Mouse (Mus musculus): ENCODE data around the gene Fgd3. TPM values are rescaled to one million over a fixed set of nuclear protein-coding genes. Genes with fewer than 3 reads are reported as not detected.

The Fgd3 gene
- total RNA-seq, 2 experiments from 2014 or later: 19.8 to 27.2 TPM

- intact Hi-C loops (cut with DNase I): no loop called here
Measured at GRCm38 (mm10) chr13:49308206-49308605, 11.9 kb downstream of the Fgd3 start.

DNA sequence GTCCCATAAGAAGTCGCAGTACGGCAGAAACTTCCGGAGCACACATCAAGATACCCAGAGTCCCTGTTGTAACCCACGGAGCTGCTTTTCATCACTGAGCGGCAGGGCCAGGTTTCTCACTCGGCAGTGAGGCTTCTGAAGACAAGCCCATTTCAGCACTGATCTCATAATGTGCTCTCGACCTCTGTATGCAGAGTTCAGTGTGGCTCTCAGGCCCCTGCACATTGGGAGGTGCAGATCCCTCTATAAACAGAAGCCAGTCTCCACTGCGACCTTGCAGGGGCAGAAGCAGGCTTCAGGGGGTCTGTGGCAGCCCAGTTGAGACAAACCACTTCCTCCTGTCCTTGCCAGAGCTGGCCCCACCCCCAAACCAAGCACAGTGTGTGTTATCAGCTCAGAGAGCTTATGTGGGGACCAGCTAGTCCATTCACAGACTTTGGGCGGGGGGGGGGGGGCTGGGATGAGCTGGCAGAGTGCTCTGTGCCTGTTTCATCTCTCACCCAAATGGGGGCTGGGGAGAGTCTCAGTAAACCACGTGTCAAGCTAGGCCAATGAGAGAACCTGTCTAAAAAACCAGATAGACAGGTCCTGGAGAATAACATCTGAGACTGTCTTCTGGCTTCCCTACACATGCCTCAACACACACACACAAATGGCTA is 12.7 kb downstream of the Fgd3 start:
- intact Hi-C loops (cut with DNase I): no loop called here
- peak; percentile 31 for DNase-seq

More at GRCm38 (mm10) chr13:49308206-49308605, 11.9 kb downstream of the Fgd3 start:
- DNase-seq: no peak

- intact Hi-C loops (cut with DNase I): no loop called here
- no peak for DNase-seq
Measured at GRCm38 (mm10) chr13:49306771-49307310, 13.3 kb downstream of the Fgd3 start.

GRCm38 (mm10) chr13:49300771-49301170 is 19.3 kb downstream of the Fgd3 start:
- no peak for DNase-seq
- intact Hi-C loops (cut with DNase I): no loop called here

DNA sequence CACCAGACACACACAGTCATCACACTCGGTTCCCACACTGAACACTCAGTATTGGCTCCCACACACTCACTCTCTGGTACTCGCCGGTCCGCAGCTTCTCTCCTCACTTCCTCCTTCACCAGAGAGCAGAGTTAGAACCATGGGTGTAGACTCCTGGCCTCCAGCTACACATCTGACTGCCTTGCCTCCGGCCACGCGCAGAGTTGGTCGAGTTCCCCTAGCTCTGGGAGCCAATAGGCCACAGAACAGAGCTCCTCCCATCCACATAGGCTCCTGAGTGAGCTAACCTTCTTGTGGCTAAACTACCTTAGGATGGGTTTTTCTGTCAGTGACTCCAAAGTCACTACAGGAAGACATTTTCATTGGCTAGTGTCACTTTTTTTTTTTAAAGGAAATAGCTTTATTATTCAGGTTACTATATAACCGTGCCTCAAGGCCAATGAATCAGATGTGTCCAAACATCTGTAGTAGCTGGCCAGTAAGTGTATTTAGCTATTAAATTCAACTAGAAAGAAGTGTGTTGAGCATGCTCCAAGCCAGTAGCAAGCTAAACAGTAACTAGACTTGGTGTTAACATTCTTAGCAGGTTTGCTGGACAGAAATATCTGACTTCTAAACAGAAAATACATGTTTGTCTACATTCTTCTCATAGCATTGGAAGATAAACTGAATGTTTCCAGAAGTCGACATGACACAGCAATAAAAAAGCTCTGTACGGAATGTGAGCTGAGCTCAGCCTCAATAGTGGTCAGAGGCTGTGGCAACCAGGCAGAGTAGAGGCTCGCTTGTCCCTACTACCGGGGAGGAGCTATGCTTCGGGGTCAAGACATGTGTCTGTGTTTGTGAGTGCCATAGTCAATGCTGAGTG is 21.4 kb downstream of the Fgd3 start:
- intact Hi-C loops (cut with DNase I): no loop called here
- DNase-seq: no peak

DNA sequence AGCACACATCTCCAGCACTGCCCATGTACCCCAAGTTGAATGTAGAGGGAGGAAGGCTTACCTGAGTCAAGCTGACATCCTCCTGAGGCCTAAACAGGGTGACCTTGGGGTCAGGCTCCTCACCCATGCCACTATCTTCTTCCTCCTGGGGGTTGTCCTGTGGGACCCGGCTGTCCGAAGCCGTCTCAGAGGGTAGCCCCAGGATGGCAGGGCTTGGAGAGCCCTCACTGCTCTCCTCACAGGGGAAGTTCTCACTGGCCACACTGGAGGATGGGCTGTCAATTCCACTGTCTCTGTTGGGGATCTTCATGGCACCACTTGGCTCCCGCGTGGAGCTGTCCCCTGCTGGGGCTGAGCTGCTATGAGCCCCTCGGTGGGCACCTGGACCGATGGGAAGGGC is 23.8 kb downstream of the Fgd3 start:
- intact Hi-C loops (cut with DNase I): no loop called here
- DNase-seq: no peak

DNA sequence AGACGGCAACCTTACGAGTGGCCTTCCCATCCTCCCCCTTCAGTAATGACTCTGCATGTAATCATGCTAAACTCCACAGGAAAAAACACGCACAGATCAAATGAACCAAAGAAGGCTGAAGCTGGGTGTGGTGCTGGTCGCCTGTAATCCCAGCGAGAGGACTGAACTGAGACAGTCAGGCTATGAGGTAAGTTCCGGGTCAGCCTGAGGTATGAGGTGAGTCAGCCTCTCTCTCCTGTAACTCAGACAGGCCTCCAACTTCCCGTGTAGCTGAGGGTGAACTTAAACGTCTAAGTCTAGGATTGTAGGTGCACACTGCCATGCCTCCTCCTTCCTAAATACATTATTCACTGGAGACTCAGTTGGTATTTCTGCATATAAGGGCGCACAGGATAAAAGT is 26.0 kb downstream of the Fgd3 start:
- intact Hi-C loops (cut with DNase I): no loop called here
- DNase-seq: no peak

DNA sequence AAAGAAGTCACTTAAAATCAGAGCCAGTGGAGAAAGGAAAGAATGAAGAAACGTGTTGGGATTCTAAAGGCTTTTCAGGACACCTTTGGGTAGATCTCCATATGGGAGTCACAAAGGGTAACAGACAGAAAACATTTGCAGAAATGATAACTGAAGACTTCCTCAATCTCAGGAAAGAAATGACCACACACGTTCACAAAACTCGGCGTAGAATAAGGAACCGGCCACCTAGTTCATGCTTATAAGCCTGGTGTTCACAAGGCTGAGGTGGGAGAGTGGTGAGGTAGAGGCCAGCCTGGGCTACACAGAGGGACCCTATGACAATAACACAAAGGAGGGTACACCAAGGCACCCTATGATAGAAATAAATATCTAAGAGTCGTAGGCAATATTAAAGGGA is 28.2 kb downstream of the Fgd3 start:
- intact Hi-C loops (cut with DNase I): no loop called here
- no peak for DNase-seq

- intact Hi-C loops (cut with DNase I): no loop called here
- DNase-seq: no peak
Measured at GRCm38 (mm10) chr13:49291398-49291797, 28.7 kb downstream of the Fgd3 start.

DNA sequence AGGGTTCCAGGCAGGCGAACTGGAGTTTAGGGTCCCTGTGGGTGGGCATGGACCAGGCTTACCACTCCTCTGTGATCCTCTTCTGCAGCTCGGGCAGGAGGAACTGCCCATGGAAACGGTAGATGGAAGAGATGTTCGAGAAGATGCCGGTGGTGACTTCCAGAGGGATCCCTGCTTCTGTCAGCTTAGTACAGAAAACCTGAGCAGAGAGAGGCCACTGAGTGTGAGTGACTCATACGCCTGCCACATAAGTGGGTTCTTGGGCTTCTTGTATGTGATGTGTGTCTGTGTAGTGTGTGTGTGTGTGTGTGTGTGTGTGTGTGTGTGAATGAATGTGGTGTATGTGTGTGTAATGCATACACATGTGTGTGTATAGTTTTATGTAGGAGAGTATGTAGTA is 32.9 kb downstream of the Fgd3 start:
- intact Hi-C loops (cut with DNase I): no loop called here

GRCm38 (mm10) chr13:49286750-49287149 is 33.4 kb downstream of the Fgd3 start:
- DNase-seq: no peak
- intact Hi-C loops (cut with DNase I): no loop called here

More for the DNA sequence above, 32.9 kb downstream of the Fgd3 start:
- no peak for DNase-seq

DNA sequence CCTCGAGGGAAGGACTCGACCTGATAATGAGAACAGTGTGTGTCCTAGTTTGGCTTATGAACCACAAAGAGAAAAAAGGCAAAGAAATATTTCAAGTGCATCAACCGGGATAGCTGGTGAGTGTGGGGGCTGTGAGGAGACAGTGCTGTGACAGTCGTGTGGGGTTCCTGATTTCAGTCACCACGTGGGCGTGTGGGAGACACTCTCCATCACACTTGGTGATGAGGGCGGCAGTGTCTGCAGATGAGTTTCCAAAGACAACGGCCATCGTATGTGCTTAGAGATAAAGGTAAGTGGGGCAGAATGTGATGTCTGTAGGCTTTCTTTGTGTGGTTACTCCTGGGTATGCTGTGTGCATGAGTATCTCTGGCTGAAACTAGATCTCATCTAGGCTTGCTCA is 36.4 kb downstream of the Fgd3 start:
- intact Hi-C loops (cut with DNase I): no loop called here
- DNase-seq: no peak

- intact Hi-C loops (cut with DNase I): no loop called here
- no peak for DNase-seq
Measured at GRCm38 (mm10) chr13:49282168-49282567, 37.9 kb downstream of the Fgd3 start.

DNA sequence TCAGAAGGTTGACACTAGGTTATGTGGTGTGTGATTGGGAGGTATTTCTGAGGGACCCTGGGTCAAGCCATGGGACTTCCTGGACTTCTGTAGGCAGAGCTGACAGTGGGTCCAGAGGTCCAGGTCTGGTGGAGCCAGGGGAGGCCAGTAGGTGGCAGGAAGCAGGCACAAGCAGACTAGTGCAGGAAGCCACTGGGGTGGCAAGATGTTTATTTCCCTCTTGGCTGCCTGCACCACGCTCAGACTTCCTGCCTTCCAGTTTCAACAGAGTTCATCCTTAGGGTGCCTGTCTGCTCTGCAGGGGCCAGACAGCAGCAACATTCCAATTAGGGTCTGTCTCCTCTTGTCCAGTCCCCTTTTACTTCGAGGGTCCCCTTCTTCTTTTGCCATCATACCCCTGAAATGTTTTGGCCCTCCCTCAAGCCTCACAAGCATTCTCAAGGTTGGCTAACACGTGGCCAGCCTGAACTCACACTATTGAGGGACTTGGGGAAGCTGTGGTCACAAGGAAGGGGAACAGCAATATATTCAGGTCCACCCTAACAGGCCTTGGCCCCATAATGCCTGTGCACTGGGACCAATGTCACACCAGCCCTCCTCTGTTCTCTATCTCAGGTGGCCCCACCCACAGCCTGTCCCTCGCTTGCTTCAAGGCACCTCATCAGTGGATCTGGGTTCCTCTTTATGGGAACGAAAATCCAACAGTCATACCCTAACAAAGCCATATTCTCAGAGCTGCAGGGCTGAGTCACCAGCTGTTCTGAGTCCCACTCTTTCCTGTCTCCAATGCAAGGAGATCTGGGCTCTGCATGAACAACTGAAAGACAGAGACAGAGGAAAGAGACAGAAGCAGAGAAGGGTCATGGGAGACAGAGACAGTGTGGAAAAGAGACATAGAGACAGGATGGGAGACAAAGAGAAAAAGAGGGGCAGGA is 48.0 kb downstream of the Fgd3 start:
- DNase-seq: no peak
- intact Hi-C loops (cut with DNase I): no loop called here

GRCm38 (mm10) chr13:49270500-49270899 is 49.6 kb downstream of the Fgd3 start:
- intact Hi-C loops (cut with DNase I): no loop called here
- DNase-seq: no peak

GRCm38 (mm10) chr13:49267645-49268044 is 52.5 kb downstream of the Fgd3 start:
- intact Hi-C loops (cut with DNase I): no loop called here
- DNase-seq: no peak

- no peak for DNase-seq
- intact Hi-C loops (cut with DNase I): no loop called here
Measured at GRCm38 (mm10) chr13:49260036-49260722, 59.9 kb downstream of the Fgd3 start.

DNA sequence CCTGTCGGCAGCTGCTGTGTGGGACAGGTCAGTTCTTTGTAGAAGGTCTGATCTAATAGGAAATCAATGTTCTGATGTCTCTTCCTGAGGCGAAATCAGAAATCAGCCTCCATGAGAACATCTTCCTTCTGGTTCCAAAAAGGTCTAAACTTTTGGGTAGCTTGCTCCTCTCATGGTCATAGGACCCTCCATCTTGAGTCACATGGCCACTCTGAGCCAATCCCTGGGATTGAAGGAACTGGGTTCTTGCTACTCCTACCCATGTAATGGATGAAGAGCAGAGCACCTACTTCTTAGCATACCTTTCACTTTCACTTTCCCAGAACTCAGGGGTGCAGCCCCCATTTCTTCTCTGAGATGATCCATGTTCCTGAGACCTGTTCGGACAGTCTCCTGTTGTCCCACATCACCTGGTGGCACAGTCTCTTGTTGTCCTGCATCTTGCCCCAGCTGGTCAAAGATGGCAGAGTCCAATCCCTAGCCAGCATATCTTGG is 62.2 kb downstream of the Fgd3 start:
- no peak for DNase-seq
- intact Hi-C loops (cut with DNase I): no loop called here

- intact Hi-C loops (cut with DNase I): no loop called here
Measured at GRCm38 (mm10) chr13:49252746-49253145, 67.4 kb downstream of the Fgd3 start.

DNA sequence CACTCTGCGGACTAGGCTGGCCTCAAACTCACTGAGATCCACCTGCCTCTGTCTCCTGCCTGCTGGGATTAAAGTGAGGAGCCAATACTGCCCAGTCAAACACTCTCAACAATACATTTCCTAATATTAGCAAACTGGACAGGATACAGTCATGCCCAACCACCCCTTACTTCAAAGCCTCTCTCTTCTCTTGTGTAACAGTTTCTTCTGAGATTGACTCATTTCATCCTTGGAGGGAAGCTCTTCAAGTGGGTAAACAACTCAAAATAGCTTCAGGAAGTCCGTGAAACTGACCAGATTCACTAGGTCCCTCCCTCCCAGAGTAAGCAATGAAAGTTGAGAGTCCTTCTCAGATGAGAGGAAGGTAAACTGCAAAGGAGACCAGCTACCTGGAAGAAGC is 68.0 kb downstream of the Fgd3 start:
- no peak for DNase-seq
- intact Hi-C loops (cut with DNase I): no loop called here

More at GRCm38 (mm10) chr13:49252746-49253145, 67.4 kb downstream of the Fgd3 start:
- no peak for DNase-seq
